Mouse (Mus musculus) lung, postnatal 0 days (tissue): ENCODE measurements at regions not wholly inside any gene's neighbourhood (a gene's known extent, or its start where the extent isn't known, plus 50 kb on each side); places are given as distances from the start of the nearest gene placed in this dataset.

ENCODE experiments used
- ATAC-seq: fragments of 200-750 bp; cut with Nextera tagmentation; 2 replicates; pipeline ENCODE4 v1.8.0; 2017; ENCODE audit warnings: moderate library complexity
- DNase-seq: peaks from one replicate; pipeline ENCODE4 v3.0.0-alpha.2; 2016; ENCODE audit warnings: low spot score
- H3K27ac ChIP-seq: fragments of 300-500 bp; sonication (generic); 2 replicates; pipeline ENCODE4 v1.5.1; 2014; ENCODE audit warnings: antibody characterized with exemption, mild to moderate bottlenecking, low read length, mixed read lengths
- H3K27me3 ChIP-seq: fragments of 300-500 bp; sonication (generic); replicated peaks from 2 replicates; pipeline ENCODE4 v1.6.1; 2014; ENCODE audit warnings: low read length, mixed read lengths; ENCODE audit not compliant: insufficient read depth
- H3K36me3 ChIP-seq: fragments of 300-500 bp; sonication (generic); 2 replicates; pipeline ENCODE4 v1.6.1; 2014; ENCODE audit warnings: low read length, mixed read lengths; ENCODE audit not compliant: insufficient read depth
- H3K4me1 ChIP-seq: fragments of 300-500 bp; sonication (generic); 2 replicates; pipeline ENCODE4 v1.6.1; 2014; ENCODE audit warnings: antibody characterized with exemption, low read depth, low read length, mixed read lengths; ENCODE audit not compliant: insufficient read depth
- H3K4me2 ChIP-seq: fragments of 300-500 bp; sonication (generic); replicated peaks from 2 replicates; pipeline ENCODE4 v1.6.1; 2014; ENCODE audit warnings: low read depth, mild to moderate bottlenecking, low read length, moderate library complexity, mixed read lengths
- H3K4me3 ChIP-seq: fragments of 300-500 bp; sonication (generic); 2 replicates; pipeline ENCODE4 v1.5.1; 2014; ENCODE audit warnings: low read depth, low read length
- H3K9ac ChIP-seq: fragments of 300-500 bp; sonication (generic); replicated peaks from 2 replicates; pipeline ENCODE4 v1.6.1; 2014; ENCODE audit warnings: low read depth, mild to moderate bottlenecking
- H3K9me3 ChIP-seq: fragments of 300-500 bp; sonication (generic); 2 replicates; pipeline ENCODE4 v1.6.1; 2016; ENCODE audit warnings: low read length, mixed read lengths
- CTCF ChIP-seq: IDR thresholded peaks from 2 replicates; pipeline ENCODE4 v1.5.1; 2016; ENCODE audit warnings: antibody characterized with exemption, mild to moderate bottlenecking
- EP300 ChIP-seq: IDR thresholded peaks from 2 replicates; pipeline ENCODE4 v1.6.1; 2016; ENCODE audit warnings: antibody characterized with exemption, mild to moderate bottlenecking, control low read depth
- WGBS: fragments of 180-500 bp; shearing (Covaris S2); extraction: QIAGEN DNeasy Blood & Tissue Kit; methylation state at CpG from one replicate; pipeline ENCODE4 v1.1.7; 2014; 5-methylcytosine and 5-hydroxymethylcytosine counted together

DNA sequence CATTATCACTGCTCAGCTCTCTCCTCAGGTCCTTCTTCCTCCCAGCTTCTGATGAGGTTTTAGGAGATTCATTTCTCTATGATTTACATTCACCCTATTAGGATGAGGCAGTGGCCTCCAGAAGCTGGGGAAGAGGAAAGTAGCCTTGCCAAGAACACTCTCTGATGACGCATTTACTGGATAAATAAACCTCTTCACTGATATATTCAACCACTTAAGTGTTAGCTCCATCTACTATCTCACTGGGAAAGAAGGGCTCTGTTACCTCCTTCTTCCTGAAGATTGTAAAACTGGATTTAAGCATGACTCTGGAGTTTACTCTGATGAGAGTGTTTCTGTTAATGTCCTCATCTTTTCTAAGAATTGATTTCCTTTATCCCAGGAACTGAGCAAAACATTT is 338.2 kb upstream of the Arrdc3 start:
- Histone ChIP-seq H3K27me3 (no peaks in the 10 kb centered on the region), H3K9ac (no peak overlapping the region), H3K4me2 (no peak overlapping the region), H3K27ac (no peak overlapping the region), H3K9me3 (no peaks in the 10 kb centered on the region), H3K4me1 (no peaks in the 10 kb centered on the region), H3K36me3 (no peaks in the 10 kb centered on the region), H3K4me3 (no peak overlapping the region)
- 4% methylated on average over 1 of the region's 1 CpGs for WGBS
- ATAC-seq (peak; percentile 47; the same call in 1 of the 2 replicates), DNase-seq (peak; percentile 9)
- peak; percentile 51 for TF ChIP-seq EP300
- TF ChIP-seq CTCF: no peak

DNA sequence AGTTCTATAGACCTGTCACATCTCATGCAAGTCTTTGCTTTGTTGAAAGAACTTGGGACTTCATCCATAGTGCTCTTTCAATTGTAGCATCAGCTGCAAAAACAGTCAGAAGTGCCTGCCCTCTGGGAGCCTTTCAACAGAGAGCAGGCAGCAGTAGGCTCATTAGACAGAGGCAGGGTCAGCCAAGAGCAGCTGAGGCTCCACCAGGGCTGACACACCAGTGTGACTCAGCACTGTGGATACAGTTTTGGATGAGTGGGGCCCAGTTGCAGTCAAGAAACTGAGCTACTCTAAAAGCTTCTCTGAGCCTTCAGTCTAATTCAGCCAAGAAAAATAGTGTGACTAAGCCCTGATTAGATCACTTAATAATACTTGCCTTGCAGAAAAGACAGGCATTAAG is 326.0 kb upstream of the Arrdc3 start:
- Histone ChIP-seq H3K9me3 (no peaks in the 10 kb centered on the region), H3K9ac (no peak overlapping the region), H3K27me3 (no peaks in the 10 kb centered on the region), H3K36me3 (no peaks in the 10 kb centered on the region), H3K4me3 (no peak overlapping the region), H3K4me1 (no peaks in the 10 kb centered on the region), H3K4me2 (no peak overlapping the region), H3K27ac (no peak overlapping the region)
- ATAC-seq (no peak), DNase-seq (no peak)
- TF ChIP-seq CTCF: no peak
- TF ChIP-seq EP300: no peak
